Mouse (Mus musculus) megakaryocyte-erythroid progenitor cell, adult 5-6 weeks (primary cell): ENCODE measurements around the gene Sptan1. TPM values are rescaled to one million over a fixed set of nuclear protein-coding genes. Genes with fewer than 3 reads are reported as not detected.

Experiments used
- ATAC-seq: replicated peaks from 2 replicates; pipeline ENCODE4 v1.8.0; 2016; ENCODE audit warnings: mild to moderate bottlenecking, inconsistent platforms; ENCODE audit not compliant: severe bottlenecking, poor library complexity, low FRiP score, low TSS enrichment
- total RNA-seq, 2 experiments: library from RNA; stranded (forward) in 1 of 2; stranded (reverse) in 1 of 2; fragments of 200-1000, 215-1000 nt in 1 of 2; fragments of >200 nt in 1 of 2; fragmentation: Nextera tagmentation in 1 of 2; gene quantifications; 2 replicates each; pipeline ENCODE4 v1.2.3; 2014 to 2017

Gene Sptan1
- total RNA-seq, 2 experiments from 2014 or later, result 5.2 to 9.7 TPM

- ATAC-seq, result no peak
Observed at GRCm38 (mm10) chr2:29977307-29977706, 11.9 kb downstream of the Sptan1 start.

- ATAC-seq, result no peak
Observed at GRCm38 (mm10) chr2:29980661-29981060, 15.3 kb downstream of the Sptan1 start.

GRCm38 (mm10) chr2:29991962-29992361 is 26.6 kb downstream of the Sptan1 start:
- no peak for ATAC-seq

GRCm38 (mm10) chr2:30009101-30009500 is 43.7 kb downstream of the Sptan1 start:
- ATAC-seq, result no peak

- ATAC-seq, result no peak
Observed at GRCm38 (mm10) chr2:30010840-30011281, 45.5 kb downstream of the Sptan1 start.

GRCm38 (mm10) chr2:30014326-30014966 is 49.1 kb downstream of the Sptan1 start:
- no peak for ATAC-seq

- no peak for ATAC-seq
Observed at GRCm38 (mm10) chr2:30025454-30025853, 60.1 kb downstream of the Sptan1 start.

- ATAC-seq, result no peak
Observed at GRCm38 (mm10) chr2:30026997-30027396, 61.6 kb downstream of the Sptan1 start.

GRCm38 (mm10) chr2:30032244-30032846 is 67.0 kb downstream of the Sptan1 start:
- peak; percentile 60; the same call in 1 of the 2 replicates for ATAC-seq

- ATAC-seq, result no peak
Observed at GRCm38 (mm10) chr2:30032957-30033356, 67.6 kb downstream of the Sptan1 start.

GRCm38 (mm10) chr2:30037762-30038161 is 72.4 kb downstream of the Sptan1 start:
- ATAC-seq, result no peak

GRCm38 (mm10) chr2:30038370-30038769 is 73.0 kb downstream of the Sptan1 start:
- no peak for ATAC-seq

GRCm38 (mm10) chr2:30039687-30040086 is 74.3 kb downstream of the Sptan1 start:
- no peak for ATAC-seq

- ATAC-seq, result peak; percentile 49
Observed at GRCm38 (mm10) chr2:30042445-30042844, 77.1 kb downstream of the Sptan1 start.

GRCm38 (mm10) chr2:30044550-30044949 is 79.2 kb downstream of the Sptan1 start:
- no peak for ATAC-seq

GRCm38 (mm10) chr2:30047127-30047526 is 81.8 kb downstream of the Sptan1 start:
- ATAC-seq, result no peak

- no peak for ATAC-seq
Observed at GRCm38 (mm10) chr2:30048101-30048501, 82.7 kb downstream of the Sptan1 start.

GRCm38 (mm10) chr2:30048699-30049388 is 83.5 kb downstream of the Sptan1 start, which contains the start of gene Wdr34:
TSS of gene Wdr34 (minus strand) at chr2:30048881.
- ATAC-seq, result peak; percentile 92

- no peak for ATAC-seq
Observed at GRCm38 (mm10) chr2:30049831-30050230, 84.5 kb downstream of the Sptan1 start.

- 0 out of 2 replicates have a peak, but pooled peaks have one; percentile 32 for ATAC-seq
Observed at GRCm38 (mm10) chr2:30051992-30052761, 86.8 kb downstream of the Sptan1 start.
